Mouse (Mus musculus) intestine, embryonic 14.5 days (tissue): ENCODE measurements around the gene Nedd4. TPM values are rescaled to one million over a fixed set of nuclear protein-coding genes. Genes with fewer than 3 reads are reported as not detected.

Experiments
- ATAC-seq: fragments of 200-750 bp; cut with Nextera tagmentation; replicated peaks from 2 replicates; pipeline ENCODE4 v1.8.0; 2017; ENCODE audit warnings: low read depth, moderate number of reproducible peaks, moderate TSS enrichment, moderate library complexity; ENCODE audit not compliant: low FRiP score, low TSS enrichment
- DNase-seq: peaks from one replicate; pipeline ENCODE4 v3.0.0-alpha.2; 2018; ENCODE audit warnings: low spot score
- H3K27ac ChIP-seq: fragments of 300-500 bp; sonication (generic); 2 replicates; pipeline ENCODE4 v1.5.1; 2014; ENCODE audit warnings: low read depth, mild to moderate bottlenecking, control low read depth
- H3K27me3 ChIP-seq: fragments of 300-500 bp; sonication (generic); replicated peaks from 2 replicates; pipeline ENCODE4 v1.6.1; 2014; ENCODE audit warnings: low read length, control low read depth; ENCODE audit not compliant: control insufficient read depth, insufficient read depth
- H3K36me3 ChIP-seq: fragments of 300-500 bp; sonication (generic); 2 replicates; pipeline ENCODE4 v1.6.1; 2014; ENCODE audit warnings: low read length, control low read depth; ENCODE audit not compliant: control insufficient read depth, insufficient read depth
- H3K4me1 ChIP-seq: fragments of 300-500 bp; sonication (generic); replicated peaks from 2 replicates; pipeline ENCODE4 v1.6.1; 2014; ENCODE audit warnings: low read length, control low read depth, mixed read lengths; ENCODE audit not compliant: control insufficient read depth, insufficient read depth
- H3K4me2 ChIP-seq: fragments of 300-500 bp; sonication (generic); 2 replicates; pipeline ENCODE4 v1.6.1; 2014; ENCODE audit warnings: low read length
- H3K4me3 ChIP-seq: fragments of 300-500 bp; sonication (generic); 2 replicates; pipeline ENCODE4 v1.5.1; 2014; ENCODE audit warnings: low read depth, low read length, control low read depth, mixed read lengths
- H3K9ac ChIP-seq: fragments of 300-500 bp; sonication (generic); 2 replicates; pipeline ENCODE4 v1.6.1; 2014; ENCODE audit warnings: mild to moderate bottlenecking, low read length
- H3K9me3 ChIP-seq: fragments of 300-500 bp; sonication (generic); 2 replicates; pipeline ENCODE4 v1.6.1; 2016; ENCODE audit warnings: low read length, control low read depth; ENCODE audit not compliant: control insufficient read depth
- WGBS: fragments of 180-500 bp; shearing (Covaris S2); extraction: QIAGEN DNeasy Blood & Tissue Kit; methylation state at CpG from one replicate; pipeline ENCODE4 v1.1.7; 2014; 5-methylcytosine and 5-hydroxymethylcytosine counted together
- polyA plus RNA-seq: library from polyadenylated mRNA; unstranded; fragments of >200 nt; fragmentation: Nextera tagmentation; extraction: Ambion mirVana; gene quantifications from 2 replicates; pipeline ENCODE4 v1.2.1, GENCODE M21; 2014

Nedd4 gene
- polyA plus RNA-seq, 1 experiment from 2014 or later, result 671 TPM

DNA sequence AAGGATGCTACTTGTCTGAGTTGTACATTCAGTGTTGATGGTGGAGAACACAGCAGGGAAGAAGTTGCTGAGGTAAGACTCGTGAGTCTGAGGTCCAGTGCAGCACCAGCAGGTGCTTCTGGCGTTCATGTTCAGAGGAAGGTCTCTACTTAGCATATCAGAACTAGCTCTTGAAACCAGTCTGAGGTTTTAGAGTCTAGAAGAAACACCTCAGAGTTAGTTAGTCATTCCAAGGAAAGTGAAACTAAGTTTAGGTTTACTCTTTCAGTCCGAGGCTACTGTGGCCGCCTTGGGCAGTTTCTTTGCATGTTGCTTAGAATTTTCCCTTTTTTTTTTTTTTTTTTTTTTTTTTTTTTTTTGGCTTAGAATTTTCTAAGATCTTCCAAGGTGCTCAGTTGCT lies 16.6 kb downstream of the Nedd4 start:
- DNase-seq (peak; percentile 51), ATAC-seq (no peak)
- peaks cover 88% of the 10 kb centered on the region for H3K36me3 ChIP-seq
- H3K27ac ChIP-seq, result no peak overlapping the region
- H3K4me3 ChIP-seq, result no peak overlapping the region
- H3K9me3 ChIP-seq, result no peaks in the 10 kb centered on the region
- WGBS, result 77% methylated on average over 4 of the region's 4 CpGs
- H3K4me1 ChIP-seq, result no peaks in the 10 kb centered on the region
- no peak overlapping the region for H3K9ac ChIP-seq
- H3K4me2 ChIP-seq, result no peak overlapping the region
- no peaks in the 10 kb centered on the region for H3K27me3 ChIP-seq

- Histone ChIP-seq H3K4me1 (no peaks in the 10 kb centered on the region), H3K27ac (no peak overlapping the region), H3K9me3 (no peaks in the 10 kb centered on the region), H3K27me3 (no peaks in the 10 kb centered on the region), H3K4me2 (no peak overlapping the region), H3K36me3 (peaks cover 87% of the 10 kb centered on the region), H3K9ac (no peak overlapping the region), H3K4me3 (no peak overlapping the region)
- DNase-seq (peak; percentile 52), ATAC-seq (no peak)
- 86% methylated on average over 8 of the region's 8 CpGs for WGBS
These were observed 19.6 kb downstream of the Nedd4 start for GRCm38 (mm10) chr9:72681652-72682228.

- H3K4me1 ChIP-seq, result no peaks in the 10 kb centered on the region
- WGBS, result 87% methylated on average over 1 of the region's 1 CpGs
- no peak overlapping the region for H3K4me2 ChIP-seq
- H3K36me3 ChIP-seq, result peaks cover 87% of the 10 kb centered on the region
- no peaks in the 10 kb centered on the region for H3K27me3 ChIP-seq
- no peak overlapping the region for H3K4me3 ChIP-seq
- H3K9ac ChIP-seq, result no peak overlapping the region
- H3K27ac ChIP-seq, result no peak overlapping the region
- ATAC-seq, result no peak
- H3K9me3 ChIP-seq, result no peaks in the 10 kb centered on the region
- DNase-seq, result no peak
These were observed 21.1 kb downstream of the Nedd4 start for GRCm38 (mm10) chr9:72683268-72683667.

DNA sequence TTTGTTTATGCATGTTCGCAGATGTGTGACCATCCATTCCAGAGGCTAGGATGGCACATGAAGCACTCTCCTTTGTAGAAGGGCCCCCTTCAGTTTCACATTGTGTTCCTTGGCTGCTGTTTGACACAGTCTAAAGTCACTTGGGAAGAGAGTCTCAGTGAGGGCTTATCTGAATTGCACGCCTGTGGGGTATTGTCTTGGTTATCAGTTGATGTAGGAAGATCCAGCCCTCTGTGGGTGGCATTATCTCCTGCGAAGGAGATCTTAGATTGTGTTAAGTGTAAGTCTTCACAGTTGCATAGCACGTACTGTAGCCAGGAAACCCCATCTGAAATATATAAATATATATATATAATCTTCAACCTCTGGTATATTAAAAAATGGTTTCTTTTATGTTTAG lies 23.1 kb downstream of the Nedd4 start:
- 89% methylated on average over 4 of the region's 4 CpGs for WGBS
- no peaks in the 10 kb centered on the region for H3K27me3 ChIP-seq
- H3K9me3 ChIP-seq, result no peaks in the 10 kb centered on the region
- no peak overlapping the region for H3K4me3 ChIP-seq
- no peak overlapping the region for H3K9ac ChIP-seq
- H3K27ac ChIP-seq, result no peak overlapping the region
- no peak overlapping the region for H3K4me2 ChIP-seq
- ATAC-seq (no peak), DNase-seq (peak; percentile 23)
- H3K4me1 ChIP-seq, result no peaks in the 10 kb centered on the region; the same call in 1 of the 2 replicates
- peaks cover 94% of the 10 kb centered on the region for H3K36me3 ChIP-seq

DNA sequence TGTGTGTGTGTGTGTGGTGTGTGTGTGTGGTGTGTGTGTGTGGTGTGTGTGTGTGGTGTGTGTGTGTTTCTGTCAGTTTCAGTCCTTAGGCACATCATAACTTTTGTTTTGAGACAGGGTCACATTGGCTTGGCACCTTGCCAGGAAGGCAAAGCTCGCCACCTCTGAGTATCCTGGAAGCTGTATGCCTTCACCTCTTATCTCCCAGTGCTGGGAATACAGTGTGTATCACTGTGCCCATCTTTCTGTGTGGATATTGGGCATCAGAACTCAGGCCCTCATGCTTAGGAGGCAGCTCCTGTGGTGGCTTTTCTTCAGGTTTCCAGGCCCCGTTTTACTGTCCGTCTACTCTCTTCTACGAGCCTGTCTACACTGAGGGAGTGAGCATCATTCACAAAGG lies 24.4 kb downstream of the Nedd4 start:
- H3K9me3 ChIP-seq, result no peaks in the 10 kb centered on the region
- WGBS, result 80% methylated on average over 4 of the region's 4 CpGs
- no peaks in the 10 kb centered on the region; the same call in 1 of the 2 replicates for H3K4me1 ChIP-seq
- H3K27me3 ChIP-seq, result no peaks in the 10 kb centered on the region
- no peak overlapping the region for H3K9ac ChIP-seq
- no peak overlapping the region for H3K27ac ChIP-seq
- H3K4me2 ChIP-seq, result no peak overlapping the region
- ATAC-seq (no peak), DNase-seq (peak; percentile 51)
- peaks cover 93% of the 10 kb centered on the region for H3K36me3 ChIP-seq
- H3K4me3 ChIP-seq, result no peak overlapping the region

GRCm38 (mm10) chr9:72689522-72689921 lies 27.4 kb downstream of the Nedd4 start:
- Histone ChIP-seq H3K27me3 (no peaks in the 10 kb centered on the region), H3K9me3 (no peaks in the 10 kb centered on the region), H3K36me3 (peaks cover 93% of the 10 kb centered on the region), H3K9ac (no peak overlapping the region), H3K4me1 (no peaks in the 10 kb centered on the region; the same call in 1 of the 2 replicates), H3K4me3 (no peak overlapping the region), H3K4me2 (no peak overlapping the region), H3K27ac (no peak overlapping the region)
- WGBS, result 53% methylated on average over 5 of the region's 5 CpGs
- DNase-seq (peak; percentile 47), ATAC-seq (no peak)

DNA sequence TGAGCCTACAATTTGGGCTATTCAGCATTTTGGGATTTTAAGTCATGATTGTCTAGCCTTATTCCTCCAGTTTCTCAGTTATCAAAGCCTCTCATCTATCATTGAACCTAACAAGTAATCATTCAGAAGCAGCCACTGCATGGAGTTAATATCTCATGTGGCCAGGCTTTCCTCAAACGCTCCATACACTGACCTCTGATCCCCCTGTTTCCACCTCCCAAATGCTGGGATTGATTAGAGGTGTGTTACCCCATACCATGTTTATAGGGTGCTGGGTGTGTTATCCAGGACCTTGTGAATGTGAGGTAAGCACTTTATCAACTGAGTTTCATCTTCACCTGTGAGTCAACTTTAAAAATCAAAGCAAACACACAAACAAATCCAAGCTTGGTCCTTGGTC lies 28.7 kb downstream of the Nedd4 start:
- H3K9me3 ChIP-seq, result no peaks in the 10 kb centered on the region
- H3K9ac ChIP-seq, result no peak overlapping the region
- H3K4me3 ChIP-seq, result no peak overlapping the region
- H3K4me1 ChIP-seq, result peaks cover 4% of the 10 kb centered on the region; the same call in 1 of the 2 replicates
- H3K27me3 ChIP-seq, result no peaks in the 10 kb centered on the region
- ATAC-seq (no peak), DNase-seq (peak; percentile 45)
- no peak overlapping the region for H3K4me2 ChIP-seq
- 40% methylated on average over 1 of the region's 1 CpGs for WGBS
- no peak overlapping the region; the same call in 1 of the 2 replicates for H3K27ac ChIP-seq
- H3K36me3 ChIP-seq, result peaks cover 93% of the 10 kb centered on the region

DNA sequence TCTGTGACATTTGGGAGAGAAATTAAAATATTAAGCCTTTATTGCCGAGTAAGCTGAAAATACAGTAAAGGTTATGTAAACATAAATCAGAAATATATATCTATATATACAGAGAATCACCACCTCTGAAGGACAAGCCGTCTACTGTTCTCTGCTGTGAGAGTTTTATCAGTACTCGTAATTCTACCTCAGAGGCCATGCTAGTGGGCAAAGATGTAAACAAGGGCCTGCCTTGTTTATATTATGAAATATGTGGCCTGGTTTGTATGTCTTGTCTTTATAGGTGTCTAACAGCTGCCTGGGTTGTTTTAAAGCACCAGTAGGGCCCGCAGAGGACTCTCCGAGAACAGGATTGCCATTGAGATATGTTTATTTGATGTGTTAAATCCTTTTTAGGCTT lies 29.8 kb downstream of the Nedd4 start:
- WGBS, result 37% methylated on average over 5 of the region's 5 CpGs
- DNase-seq, result peak; percentile 49
- Histone ChIP-seq H3K27me3 (no peaks in the 10 kb centered on the region), H3K4me1 (peaks cover 7% of the 10 kb centered on the region; the same call in 1 of the 2 replicates), H3K4me3 (no peak overlapping the region), H3K4me2 (no peak overlapping the region), H3K9me3 (no peaks in the 10 kb centered on the region), H3K9ac (no peak overlapping the region), H3K27ac (no peak overlapping the region), H3K36me3 (peaks cover 91% of the 10 kb centered on the region)
- ATAC-seq, result no peak

DNA sequence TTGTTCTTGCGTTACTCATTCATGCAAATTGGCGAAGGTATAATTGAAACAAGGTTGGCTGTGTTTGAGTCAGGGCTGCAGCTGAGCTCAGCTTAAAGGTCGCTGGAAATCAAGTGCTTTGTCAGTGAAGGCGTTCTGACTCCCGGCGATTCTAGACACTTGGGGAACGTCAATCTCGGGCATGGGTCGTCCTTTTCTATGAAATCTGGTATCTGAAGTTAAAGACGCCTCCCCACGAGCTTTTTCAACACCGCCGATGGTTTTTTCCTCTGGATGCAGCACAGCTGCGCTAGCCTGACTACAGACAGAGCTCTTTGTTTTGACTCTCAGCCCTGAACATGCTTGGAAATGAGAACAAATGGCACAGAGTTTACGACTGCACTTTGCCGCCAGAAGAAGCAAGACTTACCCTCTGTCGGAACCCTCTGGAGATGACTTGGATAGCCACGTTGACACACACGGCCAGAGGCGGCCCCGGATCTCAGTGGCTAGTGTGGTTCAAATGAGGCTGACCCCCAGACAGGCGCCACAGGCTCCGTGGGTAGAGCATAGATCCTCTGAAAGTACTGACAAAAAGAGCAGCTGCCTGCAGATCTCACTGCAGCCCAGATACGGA lies 31.0 kb downstream of the Nedd4 start:
- WGBS, result 67% methylated on average over 24 of the region's 24 CpGs
- no peaks in the 10 kb centered on the region for H3K9me3 ChIP-seq
- peaks cover 90% of the 10 kb centered on the region for H3K36me3 ChIP-seq
- no peak overlapping the region for H3K4me3 ChIP-seq
- DNase-seq, result peak; percentile 55
- H3K27ac ChIP-seq, result no peak overlapping the region
- H3K4me2 ChIP-seq, result no peak overlapping the region
- H3K4me1 ChIP-seq, result peaks cover 12% of the 10 kb centered on the region
- H3K9ac ChIP-seq, result no peak overlapping the region
- no peaks in the 10 kb centered on the region for H3K27me3 ChIP-seq
- no peak for ATAC-seq
